Mouse (Mus musculus): ENCODE measurements around the gene Cbx1. TPM values are rescaled to one million over a fixed set of nuclear protein-coding genes. Genes with fewer than 3 reads are reported as not detected.
A peak's percentile ranks its signal among the peaks of the same experiment; 100 is the strongest.

The Cbx1 gene
- total RNA-seq, 1 experiment, result 153 TPM

DNA sequence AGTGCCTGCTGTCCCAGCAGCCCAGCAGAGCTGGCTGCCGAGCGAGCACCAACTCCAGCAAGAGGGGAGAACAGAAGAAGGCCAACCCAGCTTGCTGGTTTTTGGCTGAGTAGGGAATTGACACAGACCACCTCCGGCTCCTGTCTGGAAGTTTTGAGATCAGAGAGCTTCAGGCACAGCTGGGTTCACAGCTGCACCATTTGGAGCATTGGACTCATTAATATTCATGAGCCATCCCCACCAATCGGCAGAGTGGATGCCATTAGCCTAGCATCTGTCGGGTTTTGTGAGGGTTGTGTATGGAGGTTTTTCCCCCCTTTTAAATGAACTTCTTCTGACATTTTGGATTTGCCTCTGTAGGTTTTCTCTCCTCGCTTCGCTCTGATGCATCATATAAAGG is 21.8 kb upstream of the Cbx1 start:
- H3K9me3 ChIP-seq (ENCODE audit: control insufficient read depth, insufficient read depth, low read depth, low read length), result no peaks in the 10 kb centered on the region
- in situ Hi-C loops (cut with MboI; ENCODE audit: low sequenced_read_pairs in 2 of 2, unreplicated experiment in 2 of 2), result no loop called here
- TF ChIP-seq ZC3H11A (IDR thresholded peaks at IDR 0.05; ENCODE audit: borderline replicate concordance, low read depth, low read length), result no peak
- no peak for TF ChIP-seq HCFC1 (IDR thresholded peaks at IDR 0.05; ENCODE audit: borderline replicate concordance, insufficient read depth, low read length)
- no peak for TF ChIP-seq CHD2 (IDR thresholded peaks at IDR 0.05; ENCODE audit: low read depth, low read length)
- TF ChIP-seq MAFK (IDR thresholded peaks at IDR 0.05; ENCODE audit: insufficient read depth, low read depth, low read length), result no peak
- no peak for TF ChIP-seq ZNF384 (IDR thresholded peaks at IDR 0.05; ENCODE audit: low read depth, low read length)
- DNase-seq (ENCODE audit: low read depth, low spot score), result no peak
- H3K36me3 ChIP-seq (ENCODE audit: control insufficient read depth, insufficient read depth, low read length, poor library complexity, severe bottlenecking), result peaks cover 24% of the 10 kb centered on the region
- H3K9ac ChIP-seq (ENCODE audit: insufficient read depth, low read depth, low read length, poor library complexity, severe bottlenecking), result peak overlapping the region; percentile 4; the same call in 1 of the 2 replicates
- peaks cover 0 to 19% of the 10 kb centered on the region in 2 experiments; a peak in 1 of 4 replicates for H3K4me1 ChIP-seq (ENCODE audit: control insufficient read depth in 2 of 2, insufficient read depth in 2 of 2, low read length in 2 of 2, poor library complexity in 1 of 2)
- no peak overlapping the region for H3K4me3 ChIP-seq (ENCODE audit: insufficient read depth in 1 of 2, low read depth in 1 of 2, low read length in 2 of 2, poor library complexity in 1 of 2, severe bottlenecking in 1 of 2)
- no peak overlapping the region for H3K27ac ChIP-seq (ENCODE audit: insufficient read depth, low read depth, low read length, poor library complexity, severe bottlenecking)

DNA sequence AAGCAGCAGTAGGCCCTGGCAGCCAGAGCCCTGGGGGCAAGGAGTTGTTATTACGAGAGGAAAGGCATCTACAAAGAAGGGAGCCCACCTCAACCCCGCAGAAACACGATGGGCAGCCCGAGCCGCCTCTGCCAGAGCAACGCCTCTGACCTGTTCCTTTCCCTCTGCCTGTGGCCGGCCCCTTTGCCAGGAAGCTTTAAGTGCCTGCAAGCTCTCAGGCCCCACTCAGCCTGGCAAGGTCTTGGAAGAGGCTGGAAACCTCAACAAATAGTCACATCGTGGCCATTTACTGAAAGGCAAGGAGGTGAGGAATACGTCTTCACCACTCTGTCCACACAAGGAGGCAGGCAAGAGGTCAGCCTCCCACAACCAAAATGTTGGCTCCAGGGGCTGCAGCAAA is 20.7 kb upstream of the Cbx1 start:
- in situ Hi-C loops (cut with MboI; ENCODE audit: low sequenced_read_pairs in 2 of 2, unreplicated experiment in 2 of 2), result no loop called here
- H3K9ac ChIP-seq (ENCODE audit: insufficient read depth, low read depth, low read length, poor library complexity, severe bottlenecking), result no peak overlapping the region
- H3K36me3 ChIP-seq (ENCODE audit: control insufficient read depth, insufficient read depth, low read length, poor library complexity, severe bottlenecking), result peaks cover 34% of the 10 kb centered on the region
- H3K27ac ChIP-seq (ENCODE audit: insufficient read depth, low read depth, low read length, poor library complexity, severe bottlenecking), result no peak overlapping the region
- peaks cover 0 to 19% of the 10 kb centered on the region in 2 experiments; a peak in 1 of 4 replicates for H3K4me1 ChIP-seq (ENCODE audit: control insufficient read depth in 2 of 2, insufficient read depth in 2 of 2, low read length in 2 of 2, poor library complexity in 1 of 2)
- no peak for TF ChIP-seq CHD2 (IDR thresholded peaks at IDR 0.05; ENCODE audit: low read depth, low read length)
- no peak for TF ChIP-seq ZC3H11A (IDR thresholded peaks at IDR 0.05; ENCODE audit: borderline replicate concordance, low read depth, low read length)
- TF ChIP-seq HCFC1 (IDR thresholded peaks at IDR 0.05; ENCODE audit: borderline replicate concordance, insufficient read depth, low read length), result no peak
- TF ChIP-seq ZNF384 (IDR thresholded peaks at IDR 0.05; ENCODE audit: low read depth, low read length), result no peak
- DNase-seq (ENCODE audit: low read depth, low spot score), result no peak
- H3K9me3 ChIP-seq (ENCODE audit: control insufficient read depth, insufficient read depth, low read depth, low read length), result no peaks in the 10 kb centered on the region
- peak overlapping the region in 1 of 2 experiments; percentile 13; a peak in 1 of 4 replicates for H3K4me3 ChIP-seq (ENCODE audit: insufficient read depth in 1 of 2, low read depth in 1 of 2, low read length in 2 of 2, poor library complexity in 1 of 2, severe bottlenecking in 1 of 2)

DNA sequence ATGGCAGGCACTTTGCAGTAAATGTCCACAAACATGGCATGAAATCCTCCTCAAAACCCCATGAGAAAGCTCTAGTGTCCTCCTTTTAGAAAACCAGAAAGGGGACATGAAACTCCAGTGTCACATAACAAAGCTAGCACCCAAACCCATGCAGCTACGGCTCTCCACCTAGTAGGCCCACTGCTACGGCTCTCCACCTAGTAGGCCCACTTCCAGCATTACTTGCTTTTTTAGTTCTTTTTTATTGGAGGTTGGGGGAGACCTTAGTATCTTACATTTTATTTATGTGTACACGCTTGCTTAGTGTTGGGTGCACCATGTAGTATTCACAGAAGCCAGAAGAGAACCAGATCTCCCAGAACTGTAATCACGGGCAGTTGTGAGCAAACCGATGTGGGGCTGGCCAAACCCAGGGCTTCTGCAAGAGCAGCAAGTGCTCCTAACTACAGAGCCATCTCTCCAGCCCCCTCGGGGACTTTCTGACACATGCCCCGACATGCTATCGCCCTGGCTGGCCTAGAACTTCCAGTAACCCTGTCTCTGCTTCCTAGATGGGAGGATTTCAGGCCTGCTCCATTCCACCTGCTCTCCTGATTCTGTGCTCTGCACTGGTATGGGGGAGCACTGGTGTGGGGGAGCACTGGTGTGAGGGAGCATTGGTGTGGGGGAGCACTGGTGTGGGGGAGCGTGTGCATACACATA is 17.5 kb upstream of the Cbx1 start:
- H3K36me3 ChIP-seq (ENCODE audit: control insufficient read depth, insufficient read depth, low read length, poor library complexity, severe bottlenecking), result peaks cover 39% of the 10 kb centered on the region
- TF ChIP-seq CHD2 (IDR thresholded peaks at IDR 0.05; ENCODE audit: low read depth, low read length) (no peak), ZC3H11A (IDR thresholded peaks at IDR 0.05; ENCODE audit: borderline replicate concordance, low read depth, low read length) (no peak), ZNF384 (IDR thresholded peaks at IDR 0.05; ENCODE audit: low read depth, low read length) (no peak), HCFC1 (IDR thresholded peaks at IDR 0.05; ENCODE audit: borderline replicate concordance, insufficient read depth, low read length) (no peak), MAFK (IDR thresholded peaks at IDR 0.05; ENCODE audit: insufficient read depth, low read depth, low read length) (no peak)
- H3K9me3 ChIP-seq (ENCODE audit: control insufficient read depth, insufficient read depth, low read depth, low read length), result no peaks in the 10 kb centered on the region
- H3K9ac ChIP-seq (ENCODE audit: insufficient read depth, low read depth, low read length, poor library complexity, severe bottlenecking), result peak overlapping the region; percentile 57; the same call in 1 of the 2 replicates
- no peak overlapping the region for H3K4me3 ChIP-seq (ENCODE audit: insufficient read depth in 1 of 2, low read depth in 1 of 2, low read length in 2 of 2, poor library complexity in 1 of 2, severe bottlenecking in 1 of 2)
- no peak for DNase-seq (ENCODE audit: low read depth, low spot score)
- in situ Hi-C loops (cut with MboI; ENCODE audit: low sequenced_read_pairs in 2 of 2, unreplicated experiment in 2 of 2), result no loop called here
- peaks cover 0 to 15% of the 10 kb centered on the region in 2 experiments; a peak in 1 of 4 replicates for H3K4me1 ChIP-seq (ENCODE audit: control insufficient read depth in 2 of 2, insufficient read depth in 2 of 2, low read length in 2 of 2, poor library complexity in 1 of 2)
- peak overlapping the region; percentile 32; the same call in 1 of the 2 replicates for H3K27ac ChIP-seq (ENCODE audit: insufficient read depth, low read depth, low read length, poor library complexity, severe bottlenecking)

DNA sequence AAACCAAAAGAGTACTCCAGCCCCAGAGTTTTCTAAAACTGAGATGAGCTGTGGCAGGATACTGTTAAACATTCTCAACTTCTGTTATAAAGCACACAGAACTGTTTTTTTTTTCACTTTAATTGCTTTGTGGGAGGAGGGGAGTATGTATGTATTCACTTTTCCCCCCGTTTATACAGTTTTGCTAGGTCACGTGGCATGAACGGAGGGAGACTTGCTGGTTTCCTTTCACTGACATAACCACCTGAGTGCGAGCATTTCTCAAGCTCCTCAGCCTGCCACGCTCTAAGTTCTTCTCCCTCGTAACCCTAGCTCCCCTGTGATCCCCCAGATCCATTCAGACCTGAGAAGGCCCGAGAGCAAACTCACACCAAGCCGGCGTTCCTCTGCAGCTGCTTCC is 16.5 kb upstream of the Cbx1 start:
- in situ Hi-C loops (cut with MboI; ENCODE audit: low sequenced_read_pairs in 2 of 2, unreplicated experiment in 2 of 2), result no loop called here
- no peak for TF ChIP-seq MAFK (IDR thresholded peaks at IDR 0.05; ENCODE audit: insufficient read depth, low read depth, low read length)
- TF ChIP-seq CHD2 (IDR thresholded peaks at IDR 0.05; ENCODE audit: low read depth, low read length), result no peak
- TF ChIP-seq HCFC1 (IDR thresholded peaks at IDR 0.05; ENCODE audit: borderline replicate concordance, insufficient read depth, low read length), result no peak
- no peak for TF ChIP-seq ZNF384 (IDR thresholded peaks at IDR 0.05; ENCODE audit: low read depth, low read length)
- no peak for TF ChIP-seq ZC3H11A (IDR thresholded peaks at IDR 0.05; ENCODE audit: borderline replicate concordance, low read depth, low read length)
- no peaks in the 10 kb centered on the region for H3K9me3 ChIP-seq (ENCODE audit: control insufficient read depth, insufficient read depth, low read depth, low read length)
- H3K27ac ChIP-seq (ENCODE audit: insufficient read depth, low read depth, low read length, poor library complexity, severe bottlenecking), result no peak overlapping the region; the same call in 1 of the 2 replicates
- peak overlapping the region; percentile 62 for H3K9ac ChIP-seq (ENCODE audit: insufficient read depth, low read depth, low read length, poor library complexity, severe bottlenecking)
- peaks cover 39% of the 10 kb centered on the region for H3K36me3 ChIP-seq (ENCODE audit: control insufficient read depth, insufficient read depth, low read length, poor library complexity, severe bottlenecking)
- peak overlapping the region in 1 of 2 experiments; percentile 39; a peak in 2 of 4 replicates for H3K4me3 ChIP-seq (ENCODE audit: insufficient read depth in 1 of 2, low read depth in 1 of 2, low read length in 2 of 2, poor library complexity in 1 of 2, severe bottlenecking in 1 of 2)
- no peak for DNase-seq (ENCODE audit: low read depth, low spot score)
- peaks cover 0 to 11% of the 10 kb centered on the region in 2 experiments; a peak in 1 of 4 replicates for H3K4me1 ChIP-seq (ENCODE audit: control insufficient read depth in 2 of 2, insufficient read depth in 2 of 2, low read length in 2 of 2, poor library complexity in 1 of 2)

Data from ES-E14 (cell line).